Mouse (Mus musculus) thymus, adult 2 months (tissue): ENCODE measurements around the gene Hook2.

Experiments
- CTCF ChIP-seq: fragments of 200-500 bp; IDR thresholded peaks from 2 replicates; pipeline ENCODE4 v1.5.1; 2012; ENCODE audit warnings: mild to moderate bottlenecking, control low read depth, low read length, moderate library complexity, borderline replicate concordance; ENCODE audit not compliant: control insufficient read depth, poor library complexity, insufficient read depth; ENCODE audit errors: extremely low read depth
- POLR2A ChIP-seq: fragments of 200-500 bp; IDR thresholded peaks from 2 replicates; pipeline ENCODE4 v1.6.1; 2012; ENCODE audit warnings: mild to moderate bottlenecking, low read length, control low read depth, moderate library complexity; ENCODE audit not compliant: control insufficient read depth, poor library complexity, insufficient read depth; ENCODE audit errors: extremely low read depth

GRCm38 (mm10) chr8:84959811-84960210 is 30.6 kb upstream of the Hook2 start:
- TF ChIP-seq POLR2A (no peak), CTCF (no peak)
